Mouse (Mus musculus) forebrain, embryonic 13.5 days (tissue): ENCODE measurements at regions not wholly inside any gene's neighbourhood (a gene's known extent, or its start where the extent isn't known, plus 50 kb on each side); places are given as distances from the start of the nearest gene placed in this dataset.
A peak's percentile ranks its signal among the peaks of the same experiment; 100 is the strongest.

Experiments used
- ATAC-seq: fragments of 200-750 bp; cut with Nextera tagmentation; 2 replicates; pipeline ENCODE4 v1.8.0; 2017
- H3K27ac ChIP-seq: fragments of 300-500 bp; sonication (generic); 2 replicates; pipeline ENCODE4 v1.5.1; 2015; ENCODE audit warnings: inconsistent platforms, mild to moderate bottlenecking, moderate library complexity
- H3K27me3 ChIP-seq: fragments of 300-500 bp; sonication (generic); 2 replicates; pipeline ENCODE4 v1.6.1; 2015; ENCODE audit warnings: mild to moderate bottlenecking, inconsistent platforms
- H3K36me3 ChIP-seq: fragments of 300-500 bp; sonication (generic); 2 replicates; pipeline ENCODE4 v1.6.1; 2015; ENCODE audit warnings: mild to moderate bottlenecking, inconsistent platforms; ENCODE audit not compliant: poor library complexity, severe bottlenecking
- H3K4me1 ChIP-seq: fragments of 300-500 bp; sonication (generic); 2 replicates; pipeline ENCODE4 v1.6.1; 2015; ENCODE audit warnings: inconsistent platforms
- H3K4me2 ChIP-seq: fragments of 300-500 bp; sonication (generic); 2 replicates; pipeline ENCODE4 v1.6.1; 2015; ENCODE audit warnings: inconsistent platforms, mild to moderate bottlenecking, moderate library complexity
- H3K4me3 ChIP-seq: fragments of 300-500 bp; sonication (generic); 2 replicates; pipeline ENCODE4 v1.5.1; 2015; ENCODE audit warnings: mild to moderate bottlenecking, inconsistent platforms
- H3K9ac ChIP-seq: fragments of 300-500 bp; sonication (generic); 2 replicates; pipeline ENCODE4 v1.6.1; 2015; ENCODE audit warnings: mild to moderate bottlenecking, inconsistent platforms
- H3K9me3 ChIP-seq: fragments of 300-500 bp; sonication (generic); replicated peaks from 2 replicates; pipeline ENCODE4 v1.6.1; 2016; ENCODE audit warnings: inconsistent platforms
- whole genome bisulfite sequencing: fragments of 180-500 bp; shearing (Covaris S2); methylation state at CpG from one replicate; pipeline ENCODE4 v1.1.7; 2015; 5-methylcytosine and 5-hydroxymethylcytosine counted together

- Histone ChIP-seq H3K27me3 (no peaks in the 10 kb centered on the region), H3K4me3 (no peak overlapping the region), H3K36me3 (no peaks in the 10 kb centered on the region), H3K27ac (no peak overlapping the region), H3K4me1 (peaks cover 5% of the 10 kb centered on the region; the same call in 1 of the 2 replicates), H3K4me2 (no peak overlapping the region), H3K9me3 (no peaks in the 10 kb centered on the region), H3K9ac (no peak overlapping the region)
- ATAC-seq: no peak
- 76% methylated on average over 2 of the region's 2 CpGs for WGBS
Observed at GRCm38 (mm10) chr15:69483096-69483495, 2982.4 kb upstream of the Lrrc6 start.

GRCm38 (mm10) chr15:69481087-69481486, 2980.4 kb upstream of the Lrrc6 start:
- H3K9me3 ChIP-seq: no peaks in the 10 kb centered on the region
- no peak overlapping the region for H3K9ac ChIP-seq
- no peak for ATAC-seq
- H3K4me1 ChIP-seq: peaks cover 5% of the 10 kb centered on the region; the same call in 1 of the 2 replicates
- WGBS: 78% methylated on average over 3 of the region's 3 CpGs
- no peaks in the 10 kb centered on the region for H3K27me3 ChIP-seq
- H3K4me3 ChIP-seq: no peak overlapping the region
- no peak overlapping the region for H3K4me2 ChIP-seq
- H3K27ac ChIP-seq: no peak overlapping the region
- no peaks in the 10 kb centered on the region for H3K36me3 ChIP-seq

GRCm38 (mm10) chr15:69477050-69477449, 2976.3 kb upstream of the Lrrc6 start:
- Histone ChIP-seq H3K9ac (no peak overlapping the region), H3K27me3 (no peaks in the 10 kb centered on the region), H3K27ac (no peak overlapping the region), H3K9me3 (no peaks in the 10 kb centered on the region), H3K4me3 (no peak overlapping the region), H3K4me2 (no peak overlapping the region), H3K36me3 (no peaks in the 10 kb centered on the region), H3K4me1 (no peaks in the 10 kb centered on the region)
- ATAC-seq: no peak
- WGBS: 91% methylated on average over 3 of the region's 3 CpGs

- Histone ChIP-seq H3K9ac (no peak overlapping the region), H3K27ac (no peak overlapping the region), H3K4me3 (no peak overlapping the region), H3K27me3 (no peaks in the 10 kb centered on the region), H3K9me3 (no peaks in the 10 kb centered on the region), H3K4me1 (no peaks in the 10 kb centered on the region), H3K4me2 (no peak overlapping the region), H3K36me3 (no peaks in the 10 kb centered on the region)
- 69% methylated on average over 1 of the region's 1 CpGs for WGBS
- peak; percentile 38; the same call in 1 of the 2 replicates for ATAC-seq
Observed at GRCm38 (mm10) chr15:69469566-69469965, 2968.9 kb upstream of the Lrrc6 start.

- H3K4me3 ChIP-seq: no peak overlapping the region
- no peaks in the 10 kb centered on the region for H3K27me3 ChIP-seq
- H3K4me1 ChIP-seq: peaks cover 18% of the 10 kb centered on the region
- H3K36me3 ChIP-seq: no peaks in the 10 kb centered on the region
- no peak overlapping the region for H3K27ac ChIP-seq
- H3K9ac ChIP-seq: no peak overlapping the region
- H3K4me2 ChIP-seq: no peak overlapping the region
- H3K9me3 ChIP-seq: no peaks in the 10 kb centered on the region
- WGBS: 90% methylated on average over 2 of the region's 2 CpGs
- no peak for ATAC-seq
Observed at GRCm38 (mm10) chr15:69460581-69461194, 2960.0 kb upstream of the Lrrc6 start.

GRCm38 (mm10) chr15:69457473-69457872, 2956.8 kb upstream of the Lrrc6 start:
- H3K27ac ChIP-seq: no peak overlapping the region
- no peaks in the 10 kb centered on the region for H3K27me3 ChIP-seq
- no peaks in the 10 kb centered on the region for H3K36me3 ChIP-seq
- 11% methylated on average over 4 of the region's 4 CpGs for WGBS
- H3K9ac ChIP-seq: no peak overlapping the region
- no peak overlapping the region for H3K4me3 ChIP-seq
- H3K4me1 ChIP-seq: peaks cover 18% of the 10 kb centered on the region
- H3K9me3 ChIP-seq: no peaks in the 10 kb centered on the region
- no peak for ATAC-seq
- H3K4me2 ChIP-seq: no peak overlapping the region

GRCm38 (mm10) chr15:69456191-69456770, 2955.6 kb upstream of the Lrrc6 start:
- peaks cover 18% of the 10 kb centered on the region for H3K4me1 ChIP-seq
- peak; percentile 50; the same call in 1 of the 2 replicates for ATAC-seq
- H3K9me3 ChIP-seq: no peaks in the 10 kb centered on the region
- H3K27me3 ChIP-seq: no peaks in the 10 kb centered on the region
- no peaks in the 10 kb centered on the region for H3K36me3 ChIP-seq
- no peak overlapping the region for H3K4me3 ChIP-seq
- H3K9ac ChIP-seq: no peak overlapping the region
- H3K4me2 ChIP-seq: no peak overlapping the region
- WGBS: 37% methylated on average over 4 of the region's 4 CpGs
- no peak overlapping the region for H3K27ac ChIP-seq

- H3K4me1 ChIP-seq: no peaks in the 10 kb centered on the region
- H3K9me3 ChIP-seq: no peaks in the 10 kb centered on the region
- no peak overlapping the region for H3K4me3 ChIP-seq
- no peak overlapping the region for H3K4me2 ChIP-seq
- 81% methylated on average over 3 of the region's 3 CpGs for WGBS
- H3K36me3 ChIP-seq: no peaks in the 10 kb centered on the region
- no peak overlapping the region for H3K27ac ChIP-seq
- H3K9ac ChIP-seq: no peak overlapping the region
- no peak for ATAC-seq
- no peaks in the 10 kb centered on the region for H3K27me3 ChIP-seq
Observed at GRCm38 (mm10) chr15:69441008-69441407, 2940.3 kb upstream of the Lrrc6 start.

GRCm38 (mm10) chr15:69413531-69414011, 2912.9 kb upstream of the Lrrc6 start:
- H3K9me3 ChIP-seq: no peaks in the 10 kb centered on the region
- H3K4me2 ChIP-seq: no peak overlapping the region
- WGBS: 95% methylated on average over 1 of the region's 1 CpGs
- no peak overlapping the region for H3K4me3 ChIP-seq
- no peaks in the 10 kb centered on the region for H3K27me3 ChIP-seq
- H3K27ac ChIP-seq: no peak overlapping the region
- H3K9ac ChIP-seq: no peak overlapping the region
- H3K36me3 ChIP-seq: no peaks in the 10 kb centered on the region
- H3K4me1 ChIP-seq: no peaks in the 10 kb centered on the region
- no peak for ATAC-seq

GRCm38 (mm10) chr15:69389575-69389974, 2888.9 kb upstream of the Lrrc6 start:
- ATAC-seq: peak; percentile 65; the same call in 1 of the 2 replicates
- no peak overlapping the region for H3K9ac ChIP-seq
- H3K27me3 ChIP-seq: no peaks in the 10 kb centered on the region
- 82% methylated on average over 4 of the region's 4 CpGs for WGBS
- no peaks in the 10 kb centered on the region for H3K9me3 ChIP-seq
- H3K27ac ChIP-seq: no peak overlapping the region
- no peaks in the 10 kb centered on the region for H3K4me1 ChIP-seq
- no peak overlapping the region for H3K4me2 ChIP-seq
- H3K36me3 ChIP-seq: no peaks in the 10 kb centered on the region
- H3K4me3 ChIP-seq: no peak overlapping the region

GRCm38 (mm10) chr15:69387466-69387865, 2886.8 kb upstream of the Lrrc6 start:
- H3K4me1 ChIP-seq: no peaks in the 10 kb centered on the region
- no peak overlapping the region for H3K27ac ChIP-seq
- no peak overlapping the region for H3K4me2 ChIP-seq
- no peak overlapping the region for H3K4me3 ChIP-seq
- no peaks in the 10 kb centered on the region for H3K9me3 ChIP-seq
- H3K27me3 ChIP-seq: no peaks in the 10 kb centered on the region
- no peak overlapping the region for H3K9ac ChIP-seq
- ATAC-seq: no peak
- no peaks in the 10 kb centered on the region for H3K36me3 ChIP-seq

GRCm38 (mm10) chr15:69365440-69365839, 2864.7 kb upstream of the Lrrc6 start:
- Histone ChIP-seq H3K9ac (no peak overlapping the region), H3K27ac (no peak overlapping the region), H3K27me3 (no peaks in the 10 kb centered on the region), H3K36me3 (no peaks in the 10 kb centered on the region), H3K4me3 (no peak overlapping the region), H3K4me1 (no peaks in the 10 kb centered on the region), H3K9me3 (no peaks in the 10 kb centered on the region), H3K4me2 (no peak overlapping the region)
- ATAC-seq: no peak
